Mouse (Mus musculus) liver, adult 2 months (tissue): Measurements from ENCODE around the gene Ccdc34. TPM values are rescaled to one million over a fixed set of nuclear protein-coding genes. Genes with fewer than 3 reads are reported as not detected.
"Not testable (repeated sequence)": the region's sequence is repeated elsewhere in the genome, so short reads cannot be mapped to it uniquely, and the experiment has no call there.

Experiments used
- DNase-seq: peaks from one replicate; pipeline ENCODE4 v3.0.0-alpha.2; 2011; ENCODE audit warnings: low read depth, low spot score; ENCODE audit errors: extremely low read depth
- H3K27ac ChIP-seq: fragments of 200-500 bp; replicated peaks from 2 replicates; pipeline ENCODE4 v1.5.1; 2012; ENCODE audit warnings: low read depth, mild to moderate bottlenecking, control low read depth, inconsistent platforms, low read length; ENCODE audit not compliant: insufficient read depth
- H3K27me3 ChIP-seq: fragments of 200-500 bp; 2 replicates; pipeline ENCODE4 v1.6.1; 2012; ENCODE audit warnings: mild to moderate bottlenecking, moderate library complexity, low read length, inconsistent platforms; ENCODE audit not compliant: control insufficient read depth, insufficient read depth
- H3K36me3 ChIP-seq: fragments of 200-500 bp; 2 replicates; pipeline ENCODE4 v1.6.1; 2012; ENCODE audit warnings: low read length, inconsistent platforms; ENCODE audit not compliant: control insufficient read depth, insufficient read depth
- H3K4me1 ChIP-seq: fragments of 200-500 bp; 2 replicates; pipeline ENCODE4 v1.6.1; 2011; ENCODE audit warnings: low read length; ENCODE audit not compliant: control insufficient read depth, insufficient read depth
- H3K4me3 ChIP-seq: fragments of 200-500 bp; 2 replicates; pipeline ENCODE4 v1.5.1; 2011; ENCODE audit warnings: low read depth, mild to moderate bottlenecking, control low read depth, low read length, moderate library complexity; ENCODE audit not compliant: insufficient read depth
- H3K79me2 ChIP-seq: fragments of 200-500 bp; 2 replicates; pipeline ENCODE4 v1.6.1; 2012; ENCODE audit warnings: inconsistent platforms, mild to moderate bottlenecking, low read length, moderate library complexity; ENCODE audit not compliant: control insufficient read depth, insufficient read depth
- H3K9ac ChIP-seq: fragments of 200-500 bp; 2 replicates; pipeline ENCODE4 v1.6.1; 2012; ENCODE audit warnings: low read depth, mild to moderate bottlenecking, control low read depth, inconsistent platforms, low read length
- CTCF ChIP-seq: fragments of 200-500 bp; IDR thresholded peaks from 2 replicates; pipeline ENCODE4 v1.5.1; 2011; ENCODE audit warnings: low read depth, low read length, control low read depth
- POLR2A ChIP-seq: fragments of 200-500 bp; IDR thresholded peaks from 2 replicates; pipeline ENCODE4 v1.6.1; 2011; ENCODE audit warnings: low read length, control low read depth; ENCODE audit not compliant: insufficient read depth; ENCODE audit errors: extremely low read depth
- WGBS: fragments of 180-500 bp; shearing (Covaris S2); methylation state at CpG from one replicate; pipeline ENCODE4 v1.1.7; 2018; 5-methylcytosine and 5-hydroxymethylcytosine counted together
- polyA plus RNA-seq: library from polyadenylated mRNA; depleted of rRNA; stranded (reverse); fragments of >200 nt; gene quantifications from 2 replicates; pipeline ENCODE4 v1.2.3, GENCODE M21; 2012
- total RNA-seq: library from RNA; depleted of rRNA; stranded (reverse); fragments of >200 nt; gene quantifications from 2 replicates; pipeline ENCODE4 v1.2.3, GENCODE M21; 2014

Gene Ccdc34
- total and polyA plus RNA-seq, 2 experiments: 0.66 to 1.4 TPM

DNA sequence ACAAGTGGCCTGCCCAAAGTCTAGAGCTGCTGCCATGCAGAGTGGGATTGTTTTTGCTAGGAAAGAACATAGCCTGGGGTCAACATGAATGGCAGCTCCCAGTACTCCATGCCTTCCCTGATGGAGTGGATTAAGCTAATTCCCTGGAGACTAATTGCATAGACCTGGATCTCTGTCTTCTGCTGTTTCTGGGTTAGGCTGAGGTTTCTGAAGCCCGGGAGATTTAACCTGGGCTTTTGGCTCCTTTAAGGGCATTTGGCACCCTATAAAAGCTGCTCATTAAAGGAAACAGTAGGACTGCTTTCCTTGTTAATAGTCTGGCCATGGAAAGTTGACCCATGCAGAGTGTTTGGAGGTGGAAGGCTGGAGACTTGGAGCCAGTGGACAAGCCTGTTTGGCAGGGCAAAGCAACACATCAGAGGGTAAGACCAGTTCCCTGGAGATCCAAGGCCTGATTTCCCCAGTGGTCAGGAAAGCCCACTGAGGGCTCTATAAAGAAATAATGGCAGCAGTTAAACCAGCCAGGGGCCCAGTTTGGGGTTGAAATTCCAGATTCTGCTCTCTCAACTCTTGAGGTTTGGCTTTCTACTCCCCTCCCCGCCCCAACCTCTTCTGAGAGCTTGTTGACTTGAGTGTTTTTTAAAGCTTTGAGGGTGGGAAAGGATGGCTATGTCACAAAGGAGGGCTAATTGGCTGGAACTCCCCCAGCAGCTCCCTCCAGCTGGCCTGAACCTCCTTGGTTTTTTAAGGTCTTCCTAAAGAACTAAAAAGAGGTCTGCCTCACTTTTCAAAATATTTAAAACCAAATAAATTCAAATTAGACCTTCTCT is 117.4 kb downstream of the Ccdc34 start:
- H3K27ac ChIP-seq: no peak overlapping the region
- H3K4me1 ChIP-seq: no peaks in the 10 kb centered on the region
- TF ChIP-seq POLR2A (no peak), CTCF (no peak)
- DNase-seq: no peak
- H3K36me3 ChIP-seq: no peaks in the 10 kb centered on the region
- no peaks in the 10 kb centered on the region for H3K27me3 ChIP-seq
- H3K4me3 ChIP-seq: no peak overlapping the region
- 74% methylated on average over 2 of the region's 2 CpGs for WGBS
- H3K9ac ChIP-seq: no peak overlapping the region
- H3K79me2 ChIP-seq: no peaks in the 10 kb centered on the region

- 91% methylated on average over 1 of the region's 1 CpGs for WGBS
- Histone ChIP-seq H3K27ac (no peak overlapping the region), H3K36me3 (no peaks in the 10 kb centered on the region), H3K79me2 (no peaks in the 10 kb centered on the region), H3K4me3 (no peak overlapping the region), H3K9ac (no peak overlapping the region), H3K27me3 (no peaks in the 10 kb centered on the region), H3K4me1 (no peaks in the 10 kb centered on the region)
- no peak for DNase-seq
- no peak for TF ChIP-seq POLR2A
- TF ChIP-seq CTCF: no peak
Measured at GRCm38 (mm10) chr2:110137291-110137690, 119.7 kb downstream of the Ccdc34 start.

- no peaks in the 10 kb centered on the region for H3K27me3 ChIP-seq
- TF ChIP-seq POLR2A: no peak
- TF ChIP-seq CTCF: no peak
Measured at GRCm38 (mm10) chr2:110138096-110138495, 120.5 kb downstream of the Ccdc34 start.

GRCm38 (mm10) chr2:110147980-110148379 is 130.4 kb downstream of the Ccdc34 start:
- H3K36me3 ChIP-seq, H3K9ac ChIP-seq, H3K4me1 ChIP-seq, H3K79me2 ChIP-seq, DNase-seq, H3K27me3 ChIP-seq, H3K4me3 ChIP-seq, H3K27ac ChIP-seq: not testable (repeated sequence)

More at GRCm38 (mm10) chr2:110138096-110138495, 120.5 kb downstream of the Ccdc34 start:
- WGBS: 92% methylated on average over 1 of the region's 1 CpGs
- DNase-seq: no peak
- Histone ChIP-seq H3K4me3 (no peak overlapping the region), H3K36me3 (no peaks in the 10 kb centered on the region), H3K27ac (no peak overlapping the region), H3K4me1 (no peaks in the 10 kb centered on the region), H3K79me2 (no peaks in the 10 kb centered on the region), H3K9ac (no peak overlapping the region)

GRCm38 (mm10) chr2:110149246-110149645 is 131.6 kb downstream of the Ccdc34 start:
- no peak for DNase-seq
- Histone ChIP-seq H3K4me1 (no peaks in the 10 kb centered on the region), H3K36me3 (no peaks in the 10 kb centered on the region), H3K79me2 (no peaks in the 10 kb centered on the region), H3K27me3 (no peaks in the 10 kb centered on the region), H3K4me3 (no peak overlapping the region), H3K27ac (no peak overlapping the region), H3K9ac (no peak overlapping the region)
- TF ChIP-seq POLR2A (no peak), CTCF (no peak)

- DNase-seq: no peak
- Histone ChIP-seq H3K4me1 (no peaks in the 10 kb centered on the region), H3K36me3 (no peaks in the 10 kb centered on the region), H3K4me3 (no peak overlapping the region), H3K79me2 (no peaks in the 10 kb centered on the region), H3K27me3 (no peaks in the 10 kb centered on the region), H3K9ac (no peak overlapping the region), H3K27ac (no peak overlapping the region)
- 79% methylated on average over 2 of the region's 2 CpGs for WGBS
- TF ChIP-seq CTCF: no peak
Measured at GRCm38 (mm10) chr2:110156321-110156720, 138.7 kb downstream of the Ccdc34 start.
